Comparison of ENCODE assay signal across 8 mouse cellular contexts in genomic region chr7:116039196-116039537, GRCm38 (mm10). TPM values are rescaled to one million over a fixed set of nuclear protein-coding genes. Genes with fewer than 3 reads are reported as not detected.
DNase-seq lines count a peak whose midpoint lies in the region; ATAC-seq and TF ChIP-seq lines count a peak whose summit lies in the region.

TSS of gene 1110004F10Rik (plus strand) at chr7:116039397.

- intact Hi-C loops in left cerebral cortex, postnatal 14 days (cut with DNase I): loop anchor here (10.0 kb wide), 1 partner anchor 284 kb away; no protein-coding TSS in a partner anchor

- no peaks in the 10 kb centered on the region for H3K36me3 ChIP-seq in ES-Bruce4 (ENCODE audit: control insufficient read depth, insufficient read depth, low read length, poor library complexity, severe bottlenecking)
- H3K36me3 ChIP-seq in heart, embryonic 16.5 days (ENCODE audit: control insufficient read depth, insufficient read depth): no peaks in the 10 kb centered on the region
- no peaks in the 10 kb centered on the region for H3K36me3 ChIP-seq in midbrain, embryonic 14.5 days (ENCODE audit: control insufficient read depth, insufficient read depth, low read length)

- peak; percentile 87 for DNase-seq in heart, adult 11 months
- no peak for DNase-seq in heart, adult 9 months (ENCODE audit: low spot score in 2 of 2)
- no peak for DNase-seq in left cerebral cortex, postnatal 14 days (ENCODE audit: low spot score in 2 of 2)
- DNase-seq in midbrain, embryonic 14.5 days: peak; percentile 40
- no peak for DNase-seq in frontal cortex, postnatal 25 days (ENCODE audit: low spot score in 2 of 2)

- peaks cover 2% of the 10 kb centered on the region for H3K4me1 ChIP-seq in ES-Bruce4 (ENCODE audit: control insufficient read depth, insufficient read depth, low read length)
- peaks cover 11% of the 10 kb centered on the region for H3K4me1 ChIP-seq in heart, embryonic 16.5 days (ENCODE audit: control insufficient read depth, insufficient read depth, low read length)
- peaks cover 16% of the 10 kb centered on the region for H3K4me1 ChIP-seq in midbrain, embryonic 14.5 days (ENCODE audit: control insufficient read depth, insufficient read depth, low read length)

- H3K9me3 ChIP-seq in ES-Bruce4 (replicated peaks; ENCODE audit: control insufficient read depth, insufficient read depth, low read length, poor library complexity, severe bottlenecking): no peaks in the 10 kb centered on the region
- no peaks in the 10 kb centered on the region for H3K9me3 ChIP-seq in heart, embryonic 16.5 days (replicated peaks; ENCODE audit: control insufficient read depth, low read length)
- H3K9me3 ChIP-seq in midbrain, embryonic 14.5 days (ENCODE audit: control insufficient read depth, low read length): no peaks in the 10 kb centered on the region

- WGBS in heart, embryonic 16.5 days: under 1% methylated on average over 11 of the region's 11 CpGs
- WGBS in midbrain, embryonic 14.5 days: under 1% methylated on average over 11 of the region's 11 CpGs

- no peak for TF ChIP-seq POLR2A in ES-Bruce4 (IDR thresholded peaks at IDR 0.05; ENCODE audit: insufficient read depth, low read length)

- H3K27me3 ChIP-seq in ES-Bruce4 (ENCODE audit: control insufficient read depth, insufficient read depth, low read length, poor library complexity, severe bottlenecking): peaks cover 25% of the 10 kb centered on the region
- H3K27me3 ChIP-seq in heart, embryonic 16.5 days (ENCODE audit: control insufficient read depth, insufficient read depth, low read length): peaks cover 24% of the 10 kb centered on the region
- peaks cover 47% of the 10 kb centered on the region for H3K27me3 ChIP-seq in midbrain, embryonic 14.5 days (ENCODE audit: control insufficient read depth, insufficient read depth, low read length)

- H3K27ac ChIP-seq in ES-Bruce4 (ENCODE audit: insufficient read depth, low read length): no peak within 1 kb of the TSS
- H3K27ac ChIP-seq in heart, embryonic 16.5 days (ENCODE audit: low read length): no peak within 1 kb of the TSS
- no peak within 1 kb of the TSS; the same call in 1 of the 2 replicates for H3K27ac ChIP-seq in midbrain, embryonic 14.5 days (replicated peaks; ENCODE audit: low read depth, low read length)

- H3K9ac ChIP-seq in ES-Bruce4 (ENCODE audit: low read depth, poor library complexity, severe bottlenecking): no peak within 1 kb of the TSS
- H3K9ac ChIP-seq in heart, embryonic 16.5 days (ENCODE audit: low read length): peak within 1 kb of the TSS; percentile 66
- peak within 1 kb of the TSS; percentile 51 for H3K9ac ChIP-seq in midbrain, embryonic 14.5 days (replicated peaks; ENCODE audit: low read length)

- H3K4me2 ChIP-seq in heart, embryonic 16.5 days (ENCODE audit: low read depth, low read length): peak within 1 kb of the TSS; percentile 98
- H3K4me2 ChIP-seq in midbrain, embryonic 14.5 days (ENCODE audit: low read length): peak within 1 kb of the TSS; percentile 99

- TF ChIP-seq CTCF in ES-Bruce4 (IDR thresholded peaks at IDR 0.05; ENCODE audit: low read depth, low read length): no peak

- ATAC-seq in erythroblast, adult 5-6 weeks (replicated peaks; ENCODE audit: low FRiP score, poor library complexity, severe bottlenecking): no peak
- no peak for ATAC-seq in heart, embryonic 16.5 days (replicated peaks; ENCODE audit: extremely low read depth, insufficient read depth, low FRiP score)
- no peak for ATAC-seq in midbrain, embryonic 14.5 days (ENCODE audit: low FRiP score, low TSS enrichment)

- TF ChIP-seq EP300 in ES-Bruce4 (IDR thresholded peaks at IDR 0.05; ENCODE audit: insufficient read depth, low read depth, low read length): no peak

- peak within 1 kb of the TSS; percentile 67 for H3K4me3 ChIP-seq in ES-Bruce4 (ENCODE audit: low read depth, low read length)
- peak within 1 kb of the TSS; percentile 58 for H3K4me3 ChIP-seq in heart, embryonic 16.5 days (ENCODE audit: low read length)
- peak within 1 kb of the TSS; percentile 50 for H3K4me3 ChIP-seq in midbrain, embryonic 14.5 days (replicated peaks; ENCODE audit: low read depth, low read length)

RNA-seq across cellular contexts. Expression of gene 1110004F10Rik, which starts in this region (rescaled TPM):
- 119 and 144 TPM in 2 replicates for polyA plus RNA-seq in ES-Bruce4 (2011; ENCODE audit: insufficient read depth, insufficient read length, low read depth, missing spikeins)
- 35.3 and 55.5 TPM in 2 replicates for total RNA-seq in erythroblast, adult 5-6 weeks (2015; ENCODE audit: low replicate concordance)
- 47.5 and 49.9 TPM in 2 replicates for total RNA-seq in erythroblast, adult 5-6 weeks (2017; ENCODE audit: low replicate concordance)
- polyA plus RNA-seq in heart, embryonic 16.5 days (2015; fragmentation: Nextera tagmentation; extraction: Ambion mirVana): 168 and 184 TPM in 2 replicates
- 100 to 1,000 TPM; 107 to 114 TPM for total RNA-seq in left cerebral cortex, postnatal 14 days (2021)
- polyA plus RNA-seq in midbrain, embryonic 14.5 days (2014; fragmentation: Nextera tagmentation; extraction: Ambion mirVana): 342 and 379 TPM in 2 replicates

Comparison
In these comparisons a context has a peak if more than half of its experiments do, and no peak if none do; other contexts are left out.
1. DNase-seq: peak in heart, adult 11 months (single experiment) and midbrain, embryonic 14.5 days (single experiment); none in heart, adult 9 months (0 of 2), left cerebral cortex, postnatal 14 days (0 of 2) and frontal cortex, postnatal 25 days (0 of 2).
2. Peak in every context shown above with its lines, with median percentiles within 50 percentile points of each other: H3K4me3 ChIP-seq.